Mouse (Mus musculus): ENCODE data around the gene 9230112D13Rik. TPM values are rescaled to one million over a fixed set of nuclear protein-coding genes. Genes with fewer than 3 reads are reported as not detected.

The 9230112D13Rik gene
- polyA plus RNA-seq, 1 experiment = not detected

GRCm38 (mm10) chr14:34486169-34486568 lies 36.4 kb downstream of the 9230112D13Rik start:
- WGBS = 77% methylated on average over 8 of the region's 8 CpGs
- Histone ChIP-seq H3K27ac (ENCODE audit: control insufficient read depth, insufficient read depth, low read depth, low read length, poor library complexity) (no peak overlapping the region), H3K4me1 (ENCODE audit: control insufficient read depth, insufficient read depth, low read length) (no peaks in the 10 kb centered on the region), H3K4me3 (replicated peaks; ENCODE audit: control insufficient read depth, low read depth, low read length) (no peak overlapping the region)
- TF ChIP-seq POLR2A (IDR thresholded peaks at IDR 0.05; ENCODE audit: borderline replicate concordance, control insufficient read depth, low read depth, low read length) = no peak
- no peak for TF ChIP-seq CTCF (IDR thresholded peaks at IDR 0.05; ENCODE audit: control insufficient read depth, insufficient read depth, low read length)

GRCm38 (mm10) chr14:34483469-34484341 lies 38.9 kb downstream of the 9230112D13Rik start:
- no peak overlapping the region for H3K27ac ChIP-seq (ENCODE audit: control insufficient read depth, insufficient read depth, low read depth, low read length, poor library complexity)
- TF ChIP-seq CTCF (IDR thresholded peaks at IDR 0.05; ENCODE audit: control insufficient read depth, insufficient read depth, low read length) = no peak
- TF ChIP-seq POLR2A (IDR thresholded peaks at IDR 0.05; ENCODE audit: borderline replicate concordance, control insufficient read depth, low read depth, low read length) = no peak
- no peaks in the 10 kb centered on the region for H3K4me1 ChIP-seq (ENCODE audit: control insufficient read depth, insufficient read depth, low read length)
- WGBS = 81% methylated on average over 6 of the region's 6 CpGs
- no peak overlapping the region for H3K4me3 ChIP-seq (replicated peaks; ENCODE audit: control insufficient read depth, low read depth, low read length)

- no peaks in the 10 kb centered on the region for H3K4me1 ChIP-seq (ENCODE audit: control insufficient read depth, insufficient read depth, low read length)
- H3K4me3 ChIP-seq (replicated peaks; ENCODE audit: control insufficient read depth, low read depth, low read length) = no peak overlapping the region
- TF ChIP-seq CTCF (IDR thresholded peaks at IDR 0.05; ENCODE audit: control insufficient read depth, insufficient read depth, low read length) (no peak), POLR2A (IDR thresholded peaks at IDR 0.05; ENCODE audit: borderline replicate concordance, control insufficient read depth, low read depth, low read length) (no peak)
- H3K27ac ChIP-seq (ENCODE audit: control insufficient read depth, insufficient read depth, low read depth, low read length, poor library complexity) = no peak overlapping the region
These were observed 51.0 kb downstream of the 9230112D13Rik start for GRCm38 (mm10) chr14:34471591-34471990.

- Histone ChIP-seq H3K27ac (ENCODE audit: control insufficient read depth, insufficient read depth, low read depth, low read length, poor library complexity) (no peak overlapping the region), H3K4me1 (ENCODE audit: control insufficient read depth, insufficient read depth, low read length) (no peaks in the 10 kb centered on the region), H3K4me3 (replicated peaks; ENCODE audit: control insufficient read depth, low read depth, low read length) (no peak overlapping the region)
- WGBS = 74% methylated on average over 3 of the region's 3 CpGs
- no peak for TF ChIP-seq CTCF (IDR thresholded peaks at IDR 0.05; ENCODE audit: control insufficient read depth, insufficient read depth, low read length)
- no peak for TF ChIP-seq POLR2A (IDR thresholded peaks at IDR 0.05; ENCODE audit: borderline replicate concordance, control insufficient read depth, low read depth, low read length)
These were observed 56.3 kb downstream of the 9230112D13Rik start for GRCm38 (mm10) chr14:34466291-34466690.

Other genes with a start within 250 kb of the 9230112D13Rik start
- gene Shld2, start 212.3 kb downstream of the 9230112D13Rik start, polyA plus RNA-seq (2011; ENCODE audit: insufficient read depth, insufficient read length, low replicate concordance, missing spikeins) = 0.45 and 1.5 TPM in 2 replicates
- gene Glud1, start 212.1 kb downstream of the 9230112D13Rik start, polyA plus RNA-seq (2011; ENCODE audit: insufficient read depth, insufficient read length, low replicate concordance, missing spikeins) = 9.9 and 41.8 TPM in 2 replicates
- gene Fam25c, start 167.4 kb downstream of the 9230112D13Rik start, polyA plus RNA-seq (2011; ENCODE audit: insufficient read depth, insufficient read length, low replicate concordance, missing spikeins) = not detected in 2 replicates
- gene Sncg, start 148.0 kb downstream of the 9230112D13Rik start, polyA plus RNA-seq (2011; ENCODE audit: insufficient read depth, insufficient read length, low replicate concordance, missing spikeins) = not detected in 2 replicates
- 3.0 TPM in 2 replicates for gene Mmrn2, start 147.3 kb downstream of the 9230112D13Rik start, polyA plus RNA-seq (2011; ENCODE audit: insufficient read depth, insufficient read length, low replicate concordance, missing spikeins)
- 0.57 and 5.9 TPM in 2 replicates for gene Bmpr1a, start 19.5 kb downstream of the 9230112D13Rik start, polyA plus RNA-seq (2011; ENCODE audit: insufficient read depth, insufficient read length, low replicate concordance, missing spikeins)
- gene Ldb3, start 65.9 kb upstream of the 9230112D13Rik start, polyA plus RNA-seq (2011; ENCODE audit: insufficient read depth, insufficient read length, low replicate concordance, missing spikeins) = 0.40 and 1.1 TPM in 2 replicates
- not detected in 2 replicates for gene Opn4, start 77.3 kb upstream of the 9230112D13Rik start, polyA plus RNA-seq (2011; ENCODE audit: insufficient read depth, insufficient read length, low replicate concordance, missing spikeins)
- gene Wapl, start 151.1 kb upstream of the 9230112D13Rik start, polyA plus RNA-seq (2011; ENCODE audit: insufficient read depth, insufficient read length, low replicate concordance, missing spikeins) = 108 and 131 TPM in 2 replicates

Data from bone marrow, adult 2 months (tissue).